Mouse (Mus musculus) bone marrow macrophage, adult 2 months (primary cell): Measurements from ENCODE around the gene Hcrtr2. TPM values are rescaled to one million over a fixed set of nuclear protein-coding genes. Genes with fewer than 3 reads are reported as not detected.

ENCODE experiments used
- H3K27ac ChIP-seq: 2 replicates; pipeline ENCODE4 v1.5.1; 2012; ENCODE audit warnings: low read depth, low read length; ENCODE audit not compliant: insufficient read depth
- H3K4me1 ChIP-seq: 2 replicates; pipeline ENCODE4 v1.6.1; 2012; ENCODE audit warnings: low read length; ENCODE audit not compliant: control insufficient read depth, insufficient read depth
- H3K4me3 ChIP-seq: 2 replicates; pipeline ENCODE4 v1.5.1; 2012; ENCODE audit warnings: mild to moderate bottlenecking, low read length, moderate library complexity; ENCODE audit not compliant: insufficient read depth
- CTCF ChIP-seq: IDR thresholded peaks from 2 replicates; pipeline ENCODE4 v1.5.1; 2012; ENCODE audit warnings: low read depth, mild to moderate bottlenecking, low read length, moderate library complexity
- POLR2A ChIP-seq: IDR thresholded peaks from 2 replicates; pipeline ENCODE4 v1.6.1; 2012; ENCODE audit warnings: mild to moderate bottlenecking, low read depth, low read length, borderline replicate concordance
- polyA plus RNA-seq: library from polyadenylated mRNA; stranded (reverse); fragments of >200 nt; gene quantifications from 2 replicates; pipeline ENCODE4 v1.2.4, GENCODE M21; 2012; ENCODE audit not compliant: missing spikeins, insufficient read depth, insufficient read length

Hcrtr2 gene
- polyA plus RNA-seq, 1 experiment: not detected

DNA sequence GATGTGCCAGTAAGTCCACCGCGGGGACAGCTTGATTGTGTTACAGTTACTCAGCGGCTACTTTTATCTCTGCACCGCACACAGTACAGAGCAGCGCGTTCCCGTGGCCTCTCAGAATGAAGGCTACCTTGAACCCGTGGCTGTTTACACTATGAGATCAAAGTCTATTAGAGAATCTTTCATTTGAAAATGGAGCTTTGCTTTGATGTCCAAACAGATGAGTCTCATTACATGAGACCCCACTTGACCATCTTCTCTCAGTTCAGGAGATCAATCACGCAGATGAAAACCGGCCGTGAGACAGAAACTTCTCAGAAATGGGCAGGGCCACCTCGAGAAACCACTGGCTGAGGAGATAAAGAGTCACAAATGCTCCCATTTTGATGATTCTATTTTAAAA, 86.4 kb downstream of the Hcrtr2 start:
- no peak for TF ChIP-seq CTCF
- no peak for TF ChIP-seq POLR2A
- Histone ChIP-seq H3K4me1 (no peaks in the 10 kb centered on the region), H3K4me3 (no peak overlapping the region), H3K27ac (no peak overlapping the region)

DNA sequence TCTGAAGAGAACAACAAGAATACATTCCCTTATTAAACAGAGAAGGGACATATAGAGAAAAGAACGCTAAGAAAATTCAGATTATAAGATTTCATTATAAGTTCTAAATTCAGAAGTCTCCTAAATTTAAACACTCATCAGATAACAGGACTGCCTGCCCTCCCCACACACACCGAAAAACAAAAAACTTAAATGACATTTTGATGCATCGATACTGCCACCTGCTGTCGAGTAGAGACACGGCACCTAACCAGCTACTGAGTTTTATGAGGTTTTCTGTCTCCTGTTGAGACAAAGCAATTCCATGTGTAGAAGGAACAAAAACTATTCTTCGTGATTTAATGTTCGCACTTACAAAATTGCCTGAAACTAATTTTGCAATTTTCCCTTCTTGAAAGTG, 87.0 kb downstream of the Hcrtr2 start:
- Histone ChIP-seq H3K4me1 (no peaks in the 10 kb centered on the region), H3K27ac (no peak overlapping the region), H3K4me3 (no peak overlapping the region)
- TF ChIP-seq CTCF (no peak), POLR2A (no peak)

DNA sequence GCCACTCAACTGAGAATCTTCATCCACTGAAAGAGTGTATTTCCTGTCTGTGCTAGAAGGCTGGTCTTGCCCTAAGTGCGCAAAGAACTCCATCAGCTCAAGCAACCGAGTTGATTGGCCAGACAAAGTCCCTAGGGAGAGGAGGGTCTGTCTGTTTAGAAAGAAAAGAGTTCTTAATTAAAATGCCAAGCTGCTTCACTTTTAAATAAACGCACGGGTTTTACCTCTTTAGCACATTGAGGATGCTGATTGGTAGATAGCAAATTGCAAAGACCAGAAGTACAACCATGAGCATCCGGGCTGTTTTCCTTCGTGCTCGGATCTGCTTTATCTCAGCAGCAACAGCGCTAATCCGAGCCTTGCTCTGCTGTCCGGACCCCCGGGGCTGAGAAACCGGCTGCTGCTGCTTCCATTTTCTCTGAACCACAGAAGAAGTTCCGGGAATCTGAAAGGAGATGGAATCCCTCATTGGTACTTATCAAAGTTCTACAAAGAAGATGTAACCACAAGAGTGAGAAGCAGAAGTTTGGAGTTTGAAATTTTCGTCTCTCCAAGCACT, 87.6 kb downstream of the Hcrtr2 start:
- no peak overlapping the region for H3K27ac ChIP-seq
- H3K4me1 ChIP-seq: no peaks in the 10 kb centered on the region
- no peak for TF ChIP-seq CTCF
- no peak for TF ChIP-seq POLR2A
- H3K4me3 ChIP-seq: no peak overlapping the region

DNA sequence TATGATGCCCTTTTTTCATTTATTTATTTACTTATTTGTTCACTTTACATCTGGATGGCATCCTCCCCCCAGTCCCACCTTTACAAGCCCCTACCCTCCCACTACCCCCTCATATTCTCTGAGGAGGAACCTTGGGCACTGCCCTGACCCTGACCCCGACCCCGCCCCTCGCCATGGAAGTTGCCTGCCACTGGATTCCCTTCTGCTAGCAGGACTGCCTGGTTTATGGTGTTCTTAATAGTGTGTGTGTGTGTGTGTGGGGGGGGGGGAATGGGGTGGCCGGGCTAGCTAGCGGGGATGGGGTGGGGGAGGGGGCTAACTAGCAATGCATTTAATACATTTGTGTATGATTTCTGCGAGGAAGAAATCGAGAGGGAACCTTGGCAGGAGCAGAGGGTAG, 88.8 kb downstream of the Hcrtr2 start:
- no peak overlapping the region for H3K27ac ChIP-seq
- H3K4me1 ChIP-seq: no peaks in the 10 kb centered on the region
- no peak for TF ChIP-seq CTCF
- no peak for TF ChIP-seq POLR2A
- no peak overlapping the region for H3K4me3 ChIP-seq

DNA sequence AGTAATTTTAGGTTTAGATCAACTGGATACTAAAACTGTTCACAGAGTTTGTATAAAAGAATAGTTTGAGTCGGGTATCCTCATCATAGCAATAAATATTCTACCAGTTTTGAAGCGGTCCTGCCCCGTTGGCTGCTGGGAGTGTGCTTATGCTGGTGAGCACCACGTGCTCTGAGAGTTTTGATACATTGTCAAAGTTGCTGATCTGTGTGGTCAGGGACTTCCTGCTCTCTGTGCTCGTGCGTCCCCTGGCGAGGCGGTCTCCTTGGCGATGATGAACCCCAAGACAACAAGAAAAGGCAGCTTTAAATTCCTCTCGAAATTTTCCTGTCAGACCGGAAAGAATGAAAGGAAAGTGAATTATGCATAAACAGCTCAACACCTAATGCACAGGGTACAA, 93.3 kb downstream of the Hcrtr2 start:
- Histone ChIP-seq H3K4me3 (no peak overlapping the region), H3K27ac (no peak overlapping the region), H3K4me1 (no peaks in the 10 kb centered on the region)
- TF ChIP-seq CTCF (no peak), POLR2A (no peak)

DNA sequence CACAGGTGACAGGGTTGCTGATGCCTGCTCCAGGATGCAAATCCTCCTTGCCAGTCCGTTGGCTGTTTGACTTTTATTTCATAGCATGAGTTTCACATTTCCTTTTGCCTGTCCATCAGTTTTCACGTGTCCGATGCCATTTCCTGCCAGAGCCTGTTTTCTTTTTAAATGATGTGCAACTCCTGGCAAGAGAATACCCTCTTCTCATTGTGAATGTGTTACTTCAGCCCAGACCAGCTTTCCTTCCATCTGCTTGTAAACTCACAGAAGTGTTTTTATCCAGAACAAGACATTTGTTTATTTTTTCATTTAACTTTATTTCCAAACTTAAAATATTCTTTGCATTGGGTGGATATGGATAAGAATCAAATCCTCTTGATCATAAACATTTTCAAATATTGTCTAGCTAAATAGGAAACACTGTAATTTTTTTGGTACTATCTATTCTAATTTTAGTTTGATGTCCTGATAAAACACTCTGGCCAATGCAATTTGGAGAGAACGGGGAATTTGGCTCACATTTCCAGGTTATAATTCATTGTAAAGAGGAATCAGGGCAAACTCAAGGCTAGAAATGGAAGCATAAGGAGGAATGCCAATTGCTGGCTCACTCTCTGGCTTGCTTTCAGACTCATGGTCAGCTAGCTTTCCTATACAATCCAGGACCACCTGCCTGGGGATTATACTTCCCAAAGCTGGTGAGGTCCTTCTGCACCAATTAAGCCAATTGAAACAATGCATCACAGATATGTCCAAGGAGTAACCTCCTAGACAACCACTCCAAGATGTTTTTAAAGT, 106.3 kb downstream of the Hcrtr2 start:
- no peak overlapping the region for H3K4me3 ChIP-seq
- no peak overlapping the region for H3K27ac ChIP-seq
- TF ChIP-seq POLR2A: no peak
- H3K4me1 ChIP-seq: no peaks in the 10 kb centered on the region

DNA sequence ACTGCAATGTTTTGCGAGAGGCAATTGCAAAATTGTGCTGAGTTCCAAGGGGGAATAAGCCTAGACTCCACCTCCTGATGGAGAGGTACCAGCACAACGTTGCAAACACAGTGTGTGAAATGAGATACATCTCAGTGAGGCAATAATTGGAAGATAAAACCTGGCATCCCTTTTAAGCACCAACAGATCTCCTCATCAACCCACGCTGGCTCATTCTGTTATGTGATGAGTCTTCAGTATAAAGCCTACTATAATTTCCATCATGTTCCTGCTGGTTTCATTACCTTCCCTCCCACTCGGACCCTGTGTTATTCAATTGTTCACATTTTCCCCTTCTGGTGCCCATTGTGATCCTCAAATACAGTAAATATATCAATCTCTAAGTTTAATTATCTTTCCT, 109.0 kb downstream of the Hcrtr2 start:
- TF ChIP-seq POLR2A (no peak), CTCF (no peak)
- Histone ChIP-seq H3K4me1 (no peaks in the 10 kb centered on the region), H3K27ac (no peak overlapping the region), H3K4me3 (no peak overlapping the region)

DNA sequence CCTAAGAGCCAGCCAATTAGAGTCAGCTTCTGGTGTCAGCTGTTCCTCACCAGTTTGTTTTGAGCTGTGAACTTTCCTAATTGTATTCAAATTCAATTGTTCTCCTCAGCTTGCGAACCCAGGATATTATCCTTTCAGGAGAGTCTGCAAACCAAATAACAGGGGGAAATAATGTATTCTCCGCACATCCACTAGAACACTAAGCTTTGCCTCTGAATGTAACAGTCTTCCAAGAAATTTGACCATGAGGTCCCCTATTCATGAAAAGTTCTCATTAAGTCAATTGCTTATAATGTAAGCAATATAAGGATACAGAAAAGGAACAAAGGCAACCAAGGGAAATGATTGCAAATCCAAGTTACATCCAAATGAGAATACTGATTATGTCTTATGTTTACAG, 110.1 kb downstream of the Hcrtr2 start, which contains the start of gene Gfral:
TSS of gene Gfral (minus strand) at position 101 of the 400 bp plus-strand sequence.
- no peak within 1 kb of the TSS for H3K4me3 ChIP-seq
- no peak within 1 kb of the TSS for H3K27ac ChIP-seq
- TF ChIP-seq POLR2A: no peak
- no peak for TF ChIP-seq CTCF
- H3K4me1 ChIP-seq: no peaks in the 10 kb centered on the region

DNA sequence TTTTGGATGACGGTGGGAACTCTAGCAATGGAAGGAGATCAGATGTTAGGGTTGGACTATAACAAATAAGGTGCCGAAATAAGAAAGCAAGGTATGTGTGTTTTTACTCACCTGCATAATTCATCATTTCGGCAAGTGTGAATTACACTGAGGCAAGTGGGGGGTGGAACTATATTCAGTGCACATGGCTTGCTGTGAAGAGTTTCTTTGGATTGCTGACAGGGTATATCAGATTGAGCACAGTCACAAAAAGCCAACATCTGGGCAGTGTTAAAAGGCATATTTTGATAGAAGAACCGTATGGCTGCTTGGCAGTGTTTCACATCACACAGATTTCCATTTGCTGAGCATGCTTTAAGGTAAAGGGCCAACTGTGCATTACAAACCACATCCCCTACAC, 126.7 kb downstream of the Hcrtr2 start:
- no peak for TF ChIP-seq POLR2A
- TF ChIP-seq CTCF: no peak
- Histone ChIP-seq H3K4me3 (no peak overlapping the region), H3K27ac (no peak overlapping the region), H3K4me1 (no peaks in the 10 kb centered on the region)

DNA sequence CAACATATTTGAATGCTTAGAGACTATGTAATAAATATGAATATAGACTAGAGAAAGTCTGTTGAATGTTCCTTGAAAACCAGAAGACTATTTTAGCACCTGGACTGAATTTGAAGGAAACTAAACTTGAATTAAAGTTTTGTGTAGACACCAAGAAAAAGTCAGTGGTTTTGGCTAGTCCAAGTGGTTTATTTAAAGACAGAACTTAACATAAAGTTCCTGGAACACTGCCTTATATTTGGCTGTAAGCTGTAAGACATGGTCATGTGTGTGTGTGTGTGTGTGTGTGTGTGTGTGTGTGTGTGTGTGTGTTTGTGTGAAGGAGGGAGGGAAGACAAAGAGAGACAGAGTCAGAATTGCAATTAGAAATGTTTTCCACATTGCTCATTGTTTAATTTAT, 144.4 kb downstream of the Hcrtr2 start:
- no peak overlapping the region for H3K27ac ChIP-seq
- H3K4me3 ChIP-seq: no peak overlapping the region
- no peaks in the 10 kb centered on the region for H3K4me1 ChIP-seq
- TF ChIP-seq CTCF (no peak), POLR2A (no peak)

Other genes starting within 250 kb of the Hcrtr2 start
- gene Gfral, start 110.2 kb downstream of the Hcrtr2 start, polyA plus RNA-seq: not detected in 2 replicates
- gene Fam83b, start 243.3 kb upstream of the Hcrtr2 start, polyA plus RNA-seq: not detected in 2 replicates